Mouse (Mus musculus) urinary bladder, postnatal 14 days (tissue): ENCODE results near the gene Tars2.

Experiments
- DNase-seq: peaks from one replicate; pipeline ENCODE4 v3.0.0; 2021; ENCODE audit warnings: low spot score

The Tars2 gene

DNA sequence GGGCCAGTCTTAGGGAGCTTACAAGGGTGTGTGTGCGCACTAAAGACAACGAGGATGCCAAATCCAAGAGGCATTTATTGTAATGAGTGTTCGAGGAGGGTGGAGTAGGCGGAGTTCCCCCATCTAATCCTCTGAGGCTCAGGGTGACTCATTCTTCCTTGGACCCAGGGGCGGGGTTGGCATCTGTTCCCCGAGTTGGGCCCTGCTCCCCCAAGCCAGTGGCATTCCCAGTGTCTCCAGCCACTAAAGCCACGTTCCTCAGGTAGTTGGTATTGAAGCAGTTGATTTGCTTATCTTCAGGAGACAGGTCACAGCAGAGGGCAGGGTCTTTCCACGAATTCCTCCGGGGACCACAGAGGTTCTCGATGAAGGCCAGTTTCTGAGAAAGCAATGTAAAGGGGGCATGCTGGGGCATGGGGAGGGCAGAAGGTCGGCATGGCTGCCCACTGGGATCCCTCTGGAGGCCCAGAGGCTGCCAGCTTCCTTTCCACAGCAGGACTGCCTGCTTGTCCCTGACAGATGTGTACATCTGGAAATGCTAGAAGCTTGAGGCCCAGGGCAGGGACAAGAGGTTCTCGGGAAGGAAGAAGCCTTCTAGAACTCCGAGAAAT is 25.8 kb downstream of the Tars2 start:
- DNase-seq: peak; percentile 73

DNA sequence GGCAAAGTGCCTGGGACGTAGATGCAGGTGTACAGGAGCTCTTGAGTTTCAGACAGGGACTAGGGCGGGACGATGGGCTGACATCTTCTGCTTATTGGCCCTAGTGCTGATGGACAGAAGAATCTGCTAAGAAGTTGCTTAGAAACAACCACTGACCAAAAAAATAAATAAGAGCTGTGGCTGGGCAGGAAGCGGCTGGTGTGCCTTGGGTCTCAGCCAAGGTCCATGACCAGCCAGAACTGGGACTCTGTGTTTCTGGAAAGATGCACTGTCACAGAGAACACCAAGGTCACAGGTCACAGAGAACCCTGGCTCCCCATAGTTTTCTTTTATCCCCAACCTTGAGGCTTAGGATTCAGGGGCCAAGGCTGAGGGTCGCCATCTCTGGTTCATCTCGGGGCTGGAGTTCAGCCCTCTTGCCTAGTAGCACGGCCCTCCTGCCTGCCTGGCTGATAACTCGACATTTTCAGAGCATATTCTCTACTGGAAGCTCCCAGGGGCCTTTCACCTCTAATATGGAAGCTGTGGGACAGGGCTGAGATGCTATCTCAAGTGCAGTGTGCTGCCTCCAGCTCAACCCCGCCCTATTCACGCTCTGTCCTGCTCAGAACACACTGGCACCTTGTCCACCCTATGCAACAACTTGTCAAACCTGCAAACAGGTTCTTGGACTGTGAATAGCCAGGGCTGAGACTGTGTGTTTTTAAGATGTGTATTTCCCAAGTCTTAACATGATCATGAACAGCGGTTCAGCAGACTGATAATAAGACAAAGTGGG is 27.1 kb downstream of the Tars2 start:
- DNase-seq: peak; percentile 49

DNA sequence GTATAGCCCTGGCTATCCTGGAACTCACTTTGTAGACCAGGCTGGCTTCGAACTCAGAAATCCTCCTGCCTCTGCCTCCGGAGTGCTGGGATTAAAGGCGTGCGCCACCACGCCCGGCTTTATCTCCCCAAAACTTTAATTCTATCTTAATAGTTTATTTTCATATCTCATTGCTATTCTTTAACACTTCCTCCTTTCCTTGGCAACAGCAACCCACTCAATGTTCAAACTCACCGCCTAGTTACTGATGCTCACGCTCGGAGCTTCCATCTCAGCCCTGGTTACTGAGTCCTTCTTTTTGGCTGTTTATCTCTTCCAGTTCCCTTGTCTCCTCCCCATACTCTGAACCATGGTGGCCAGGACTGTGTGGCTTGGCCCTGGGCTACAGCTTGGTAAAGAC is 27.7 kb downstream of the Tars2 start:
- no peak for DNase-seq

DNA sequence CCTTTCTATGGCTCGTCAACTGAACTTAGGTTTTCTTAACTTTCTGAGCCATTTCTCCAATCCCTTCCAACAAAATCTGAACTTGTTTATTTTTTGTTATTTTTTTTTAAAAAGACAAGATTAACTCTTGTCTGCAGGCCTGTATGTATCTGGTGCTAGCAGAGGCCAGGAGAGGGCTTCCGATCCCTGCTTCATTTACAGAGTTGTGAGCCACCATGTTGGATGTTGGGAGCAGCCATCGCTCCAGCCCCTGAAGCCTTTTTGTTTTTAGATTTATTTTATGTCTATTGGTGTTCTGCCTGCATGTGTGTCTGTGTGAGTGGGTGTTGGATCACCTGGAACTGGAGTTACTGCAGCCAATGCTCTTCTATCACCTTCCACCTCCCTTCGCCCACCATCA is 28.2 kb downstream of the Tars2 start:
- DNase-seq: no peak

GRCm38 (mm10) chr3:95730431-95730830 is 29.6 kb downstream of the Tars2 start:
- DNase-seq: no peak

DNA sequence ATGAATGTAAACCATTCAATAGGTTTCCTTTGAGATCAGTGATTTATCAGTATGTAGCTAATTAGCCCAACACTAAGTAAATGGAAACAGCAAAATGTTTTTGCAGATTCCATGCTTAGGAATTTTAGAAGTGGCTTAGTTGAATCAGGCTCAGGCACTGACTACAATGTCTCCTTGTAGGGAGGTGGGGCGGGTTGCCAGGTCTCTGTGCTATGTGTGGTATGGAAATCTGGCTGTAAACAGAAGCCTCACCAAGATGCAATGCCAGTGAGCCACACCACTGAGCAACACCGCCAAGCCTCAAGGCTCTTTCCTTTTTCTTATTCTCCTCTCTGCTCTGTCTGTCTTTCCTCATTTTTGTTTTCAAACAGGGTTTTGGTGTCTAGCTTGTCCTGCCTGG is 31.1 kb downstream of the Tars2 start:
- DNase-seq: peak; percentile 55

DNA sequence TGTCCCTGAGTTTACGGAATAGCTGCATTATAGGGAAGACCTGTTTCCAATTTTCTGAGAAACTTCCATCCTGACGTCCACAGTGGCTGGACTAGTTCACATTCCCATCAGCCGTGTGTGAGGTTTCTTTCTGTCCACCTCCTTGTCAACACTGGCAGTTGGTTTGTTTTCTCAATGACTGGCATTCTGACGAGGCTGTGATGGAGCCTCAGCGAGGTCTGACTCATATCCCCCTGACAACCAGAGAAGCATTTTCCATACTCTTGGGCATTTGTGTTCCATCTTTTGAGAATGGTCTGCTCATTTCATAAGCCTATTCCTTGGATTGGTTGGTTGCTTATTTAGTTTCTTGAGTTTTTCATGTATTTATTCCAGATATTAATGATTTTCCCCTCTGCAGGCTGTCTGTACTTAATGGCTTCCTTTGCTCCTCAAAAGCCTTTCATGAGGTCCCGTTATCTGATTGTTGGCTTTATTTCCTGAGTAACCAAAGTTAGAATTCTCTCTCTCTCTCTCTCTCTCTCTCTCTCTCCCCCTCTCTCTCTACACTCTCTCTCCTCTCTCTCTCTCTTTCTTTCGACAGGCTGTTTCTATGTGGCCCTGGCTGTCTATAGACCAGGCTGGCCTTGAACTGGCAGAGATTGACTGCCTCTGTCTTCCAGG is 33.2 kb downstream of the Tars2 start:
- DNase-seq: no peak

- no peak for DNase-seq
Measured at GRCm38 (mm10) chr3:95725863-95726262, 34.1 kb downstream of the Tars2 start.

DNA sequence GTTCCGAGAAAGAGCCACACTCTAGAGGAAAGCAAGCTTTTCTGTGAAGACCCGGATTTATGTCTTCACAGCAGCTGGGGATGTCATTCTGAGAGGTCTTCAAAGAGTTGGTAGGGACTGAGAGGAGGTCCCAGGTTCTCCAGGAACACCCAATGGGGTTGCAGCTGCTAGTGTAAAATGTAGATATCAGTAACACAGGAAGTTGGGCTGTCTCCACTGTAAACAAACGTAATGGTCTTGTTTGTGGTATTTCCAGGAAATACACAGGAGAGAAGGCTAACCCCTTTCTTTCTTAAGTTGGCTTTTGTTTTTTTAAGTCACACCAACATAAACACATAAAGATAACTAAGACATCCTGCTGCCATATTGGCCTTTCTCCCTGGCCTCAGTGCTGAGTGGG is 37.6 kb downstream of the Tars2 start:
- DNase-seq: no peak

GRCm38 (mm10) chr3:95718153-95718552 is 41.9 kb downstream of the Tars2 start:
- DNase-seq: no peak

DNA sequence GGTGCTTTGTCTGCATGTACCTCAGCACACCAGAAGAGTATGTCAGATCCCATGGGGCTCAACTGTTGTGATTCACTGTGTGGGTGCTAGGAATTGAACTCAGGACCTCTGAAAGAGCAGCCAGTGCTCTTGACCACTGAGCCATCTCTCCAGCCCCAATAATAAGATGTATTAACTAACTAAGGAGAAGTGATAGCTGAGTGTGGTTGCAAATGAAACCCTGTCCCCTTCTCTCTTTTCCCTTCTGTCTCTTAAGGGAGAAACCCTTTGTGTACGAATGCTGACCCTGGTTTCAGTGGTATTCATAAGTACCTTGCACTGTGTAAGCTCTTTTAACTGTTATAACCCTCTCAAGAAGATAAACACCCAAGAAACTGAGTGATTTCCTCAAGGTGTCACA is 43.9 kb downstream of the Tars2 start:
- DNase-seq: no peak

DNA sequence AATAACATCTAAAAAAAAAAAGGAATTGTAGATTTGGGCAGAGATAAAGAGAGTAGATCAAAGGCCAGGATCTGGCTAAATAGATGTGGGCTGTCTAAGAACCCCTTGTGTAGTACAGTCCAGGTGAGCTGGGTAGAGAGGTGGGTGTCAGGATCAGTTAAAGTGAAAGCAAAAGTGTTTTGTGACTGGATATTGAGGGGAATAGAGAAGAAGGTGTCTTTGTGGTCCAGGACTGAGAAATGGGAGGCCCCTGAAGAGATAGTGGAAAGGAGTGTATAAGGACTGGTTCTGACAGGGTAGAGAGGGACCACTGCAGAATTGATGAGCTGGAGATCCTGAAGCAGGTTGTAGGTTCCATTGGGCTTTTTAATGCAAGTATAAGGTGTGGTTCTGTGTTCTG is 50.0 kb downstream of the Tars2 start:
- DNase-seq: no peak

- DNase-seq: no peak
Measured at GRCm38 (mm10) chr3:95709044-95709443, 51.0 kb downstream of the Tars2 start.

GRCm38 (mm10) chr3:95707497-95707896 is 52.5 kb downstream of the Tars2 start:
- DNase-seq: no peak

- DNase-seq: no peak
Measured at GRCm38 (mm10) chr3:95706273-95706672, 53.7 kb downstream of the Tars2 start.

GRCm38 (mm10) chr3:95704612-95705011 is 55.4 kb downstream of the Tars2 start:
- no peak for DNase-seq

DNA sequence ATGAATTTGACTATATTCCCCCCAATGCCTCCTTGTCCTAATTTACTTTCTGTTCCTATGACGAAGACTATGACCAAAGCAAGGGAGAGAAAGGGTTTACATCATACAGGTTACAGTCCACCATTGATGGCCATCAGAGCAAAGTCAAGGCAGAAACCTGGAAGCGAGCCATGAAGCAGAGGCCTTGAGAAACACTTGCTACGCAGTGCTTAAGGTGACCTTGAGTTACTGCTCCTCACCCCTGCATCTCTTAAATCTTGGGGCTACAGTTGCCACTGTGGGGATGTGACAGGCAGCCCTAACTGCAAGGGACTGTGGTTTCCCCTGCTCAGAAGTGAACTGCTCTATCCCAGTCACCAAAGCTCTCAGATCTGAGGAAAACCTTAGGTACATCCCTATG is 56.7 kb downstream of the Tars2 start:
- no peak for DNase-seq

DNA sequence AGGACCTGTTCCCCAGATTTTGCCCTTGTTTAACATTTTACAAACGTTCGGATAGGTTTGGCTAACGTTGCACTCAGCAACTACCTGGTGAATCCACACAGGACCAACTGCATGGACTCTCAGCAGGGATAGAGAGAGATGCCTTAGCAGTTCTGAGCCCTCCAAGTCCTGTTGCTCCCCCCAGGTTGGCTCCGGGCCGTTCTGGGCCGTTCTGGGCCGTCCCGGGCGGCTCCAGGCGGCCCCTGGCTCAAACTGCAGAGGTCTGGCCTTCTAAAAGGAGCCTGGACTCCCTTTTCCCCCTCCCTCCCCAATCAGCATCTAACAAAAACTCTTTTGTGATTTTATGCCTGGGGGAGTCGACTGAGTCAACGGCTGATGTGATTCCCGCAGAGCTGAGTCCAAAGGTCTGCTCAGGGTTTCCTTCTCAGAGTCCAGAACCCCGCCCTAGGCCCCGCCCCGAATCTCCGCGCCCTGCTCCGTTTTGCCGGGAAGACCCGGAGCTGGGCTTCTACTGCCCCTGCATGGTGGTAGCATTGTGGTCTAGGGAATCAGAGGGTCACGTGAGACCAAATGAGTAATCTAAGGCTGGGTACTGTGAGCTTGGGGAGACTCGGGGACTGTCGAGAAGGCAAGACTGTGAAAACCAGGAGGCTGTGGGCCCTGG is 58.0 kb downstream of the Tars2 start:
- peak; percentile 84 for DNase-seq

- no peak for DNase-seq
Measured at GRCm38 (mm10) chr3:95701085-95701484, 58.9 kb downstream of the Tars2 start.

- no peak for DNase-seq
Measured at GRCm38 (mm10) chr3:95700233-95700681, 59.7 kb downstream of the Tars2 start.

DNA sequence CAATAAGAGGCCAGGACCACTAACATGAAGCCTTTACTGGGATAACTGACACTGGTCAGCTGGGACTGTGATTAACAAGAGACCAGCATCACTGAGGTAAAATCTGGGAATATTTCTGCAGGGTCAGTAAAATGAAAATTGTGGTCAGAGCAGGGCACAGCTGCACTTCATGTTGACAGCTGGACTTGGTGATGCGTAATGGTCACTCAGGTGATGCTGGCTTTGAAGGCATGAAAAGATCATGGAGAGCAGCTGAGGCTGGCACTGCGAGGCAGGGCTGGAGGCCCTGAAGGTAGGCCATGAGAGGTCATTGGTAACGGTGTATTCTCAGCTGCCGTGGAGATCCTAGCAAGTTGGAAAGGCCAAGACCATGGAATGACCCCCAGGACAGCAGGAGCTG is 61.7 kb downstream of the Tars2 start:
- DNase-seq: no peak

- peak; percentile 79 for DNase-seq
Measured at GRCm38 (mm10) chr3:95696360-95696759, 63.6 kb downstream of the Tars2 start.

- DNase-seq: no peak
Measured at GRCm38 (mm10) chr3:95695796-95696195, 64.2 kb downstream of the Tars2 start.
